Comparison of ENCODE assay signal across 8 mouse cellular contexts in the genomic region with DNA sequence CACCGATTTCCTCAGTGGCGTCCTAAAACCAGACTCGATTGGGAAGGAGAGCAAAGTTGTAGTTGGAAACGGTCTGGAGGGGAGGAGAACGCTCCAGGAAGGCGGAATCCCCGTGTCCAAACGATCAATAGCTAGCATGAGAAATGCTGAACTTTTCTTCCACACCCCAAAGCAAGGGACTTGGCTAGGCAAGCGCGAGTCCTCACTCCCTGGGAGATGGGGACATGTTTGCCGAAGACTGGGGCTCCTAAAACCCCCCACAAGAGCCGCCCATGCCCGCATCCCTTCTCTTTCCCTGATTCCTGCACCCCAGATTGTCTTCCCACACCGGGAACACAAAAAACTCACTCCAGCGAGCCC. TPM values are rescaled to one million over a fixed set of nuclear protein-coding genes. Genes with fewer than 3 reads are reported as not detected.
DNase-seq lines count a peak whose midpoint lies in the region; ATAC-seq and TF ChIP-seq lines count a peak whose summit lies in the region.

No protein-coding gene starts in this region.

- H3K4me2 ChIP-seq in forebrain, embryonic 12.5 days: peak overlapping the region; percentile 64
- peak overlapping the region; percentile 80 for H3K4me2 ChIP-seq in liver, embryonic 15.5 days

- H3K27me3 ChIP-seq in cerebellum, adult 2 months (ENCODE audit: control insufficient read depth, insufficient read depth, low read length): no peaks in the 10 kb centered on the region
- no peaks in the 10 kb centered on the region for H3K27me3 ChIP-seq in C2C12 (ENCODE audit: control insufficient read depth, insufficient read depth, insufficient read length)
- H3K27me3 ChIP-seq in forebrain, embryonic 12.5 days: 0 out of 2 replicates have a peak, but pooled peaks cover 3% of the 10 kb centered on the region
- no peaks in the 10 kb centered on the region for H3K27me3 ChIP-seq in liver, embryonic 15.5 days

- H3K36me3 ChIP-seq in C2C12 (ENCODE audit: control insufficient read depth, insufficient read depth): peaks cover 25% of the 10 kb centered on the region
- H3K36me3 ChIP-seq in forebrain, embryonic 12.5 days (replicated peaks): peaks cover 20% of the 10 kb centered on the region
- peaks cover 16% of the 10 kb centered on the region for H3K36me3 ChIP-seq in liver, embryonic 15.5 days (replicated peaks)

- H3K9me3 ChIP-seq in forebrain, embryonic 12.5 days: no peaks in the 10 kb centered on the region
- H3K9me3 ChIP-seq in liver, embryonic 15.5 days (replicated peaks): no peaks in the 10 kb centered on the region

- no peak for DNase-seq in cerebellum, adult 2 months
- no peak for DNase-seq in cerebellum, postnatal 14 days
- DNase-seq in right cerebral cortex, postnatal 36 days (ENCODE audit: low spot score in 2 of 2): no peak
- no peak for DNase-seq in embryo, embryonic 10.5 days (ENCODE audit: low spot score)
- DNase-seq in embryo, embryonic 9.5 days (ENCODE audit: extremely low spot score): no peak

- peak overlapping the region; percentile 74 for H3ac ChIP-seq in C2C12 (ENCODE audit: control insufficient read depth, insufficient read length, low read depth)

- TF ChIP-seq POLR2A in cerebellum, adult 2 months (IDR thresholded peaks at IDR 0.05; ENCODE audit: borderline replicate concordance, insufficient read depth, low read length): no peak

- peak overlapping the region; percentile 73 for H3K9ac ChIP-seq in forebrain, embryonic 12.5 days
- peak overlapping the region; percentile 55 for H3K9ac ChIP-seq in liver, embryonic 15.5 days

- peak overlapping the region; percentile 95 for H3K4me3 ChIP-seq in cerebellum, adult 2 months (replicated peaks; ENCODE audit: insufficient read depth, low read depth, low read length)
- peak overlapping the region; percentile 71 for H3K4me3 ChIP-seq in C2C12 (ENCODE audit: insufficient read depth, poor library complexity, severe bottlenecking)
- H3K4me3 ChIP-seq in forebrain, embryonic 12.5 days (replicated peaks): peak overlapping the region; percentile 75
- H3K4me3 ChIP-seq in liver, embryonic 15.5 days (replicated peaks): peak overlapping the region; percentile 69

- under 1% methylated on average over 15 of the region's 15 CpGs for WGBS in cerebellum, adult 2 months
- under 1% methylated on average over 15 of the region's 15 CpGs for WGBS in forebrain, embryonic 12.5 days
- WGBS in liver, embryonic 15.5 days (ENCODE audit: insufficient replicate concordance): under 1% methylated on average over 15 of the region's 15 CpGs

- peak overlapping the region; percentile 44 for H3K27ac ChIP-seq in cerebellum, adult 2 months (ENCODE audit: insufficient read depth, low read length)
- peak overlapping the region; percentile 69; the same call in 1 of the 2 replicates for H3K27ac ChIP-seq in forebrain, embryonic 12.5 days
- H3K27ac ChIP-seq in liver, embryonic 15.5 days (replicated peaks): 0 out of 2 replicates have a peak overlapping the region, but pooled peaks have one; percentile 15

- no peak for TF ChIP-seq CTCF in cerebellum, adult 2 months (IDR thresholded peaks at IDR 0.05; ENCODE audit: borderline replicate concordance, insufficient read depth, low read depth, low read length)
- TF ChIP-seq CTCF in C2C12 (IDR thresholded peaks at IDR 0.05; ENCODE audit: control insufficient read depth, insufficient read depth, insufficient read length): no peak

- peaks cover 17% of the 10 kb centered on the region for H3K79me3 ChIP-seq in C2C12 (ENCODE audit: low read depth)

- peaks cover 23% of the 10 kb centered on the region for H3K79me2 ChIP-seq in C2C12 (ENCODE audit: control insufficient read depth, insufficient read depth)

- peaks cover 3% of the 10 kb centered on the region for H3K4me1 ChIP-seq in cerebellum, adult 2 months (ENCODE audit: control insufficient read depth, insufficient read depth, low read length)
- peaks cover 9% of the 10 kb centered on the region for H3K4me1 ChIP-seq in forebrain, embryonic 12.5 days
- H3K4me1 ChIP-seq in liver, embryonic 15.5 days (replicated peaks): peaks cover 18% of the 10 kb centered on the region

- ATAC-seq in forebrain, embryonic 12.5 days (ENCODE audit: low FRiP score): peak; percentile 58
- ATAC-seq in liver, embryonic 15.5 days (ENCODE audit: insufficient read depth): peak; percentile 32

TF ChIP-seq in C2C12, 6 proteins besides CTCF, POLR2A, EP300 and RAD21:
- TF ChIP-seq MAX (IDR thresholded peaks at IDR 0.05) (no peak), MYOD1 (IDR thresholded peaks at IDR 0.05; ENCODE audit: control insufficient read depth, insufficient read length, low read depth) (no peak), FOSL1 (IDR thresholded peaks at IDR 0.05; ENCODE audit: insufficient read depth, low read length, poor library complexity, severe bottlenecking) (no peak), MYOG (IDR thresholded peaks at IDR 0.05; ENCODE audit: control insufficient read depth, extremely low read depth, insufficient read length) (no peak), CEBPB (IDR thresholded peaks at IDR 0.05; ENCODE audit: low read depth) (no peak), USF1 (IDR thresholded peaks at IDR 0.05; ENCODE audit: low read depth) (no peak)

RNA-seq across cellular contexts. Expression of a gene that starts 0.8 kb away (rescaled TPM):
- polyA plus RNA-seq in cerebellum, adult 2 months (2012; rRNA removed): 28.6 and 32.3 TPM in 2 replicates
- 44.7 TPM for polyA plus RNA-seq in C2C12 (2012; fragmentation: generic; extraction: Trizol)
- polyA plus RNA-seq in forebrain, embryonic 12.5 days (2016; fragmentation: Nextera tagmentation; extraction: Ambion mirVana): 49.3 and 53.3 TPM in 2 replicates
- 22.4 and 24.6 TPM in 2 replicates for polyA plus RNA-seq in liver, embryonic 15.5 days (2015; fragmentation: Nextera tagmentation; extraction: Ambion mirVana)

RNA-seq across cellular contexts. Expression of a gene that starts 39.1 kb away (rescaled TPM):
- polyA plus RNA-seq in cerebellum, adult 2 months (2012; rRNA removed): 37.9 and 38.0 TPM in 2 replicates
- 44.5 TPM for polyA plus RNA-seq in C2C12 (2012; fragmentation: generic; extraction: Trizol)
- polyA plus RNA-seq in forebrain, embryonic 12.5 days (2016; fragmentation: Nextera tagmentation; extraction: Ambion mirVana): 43.1 and 46.5 TPM in 2 replicates
- polyA plus RNA-seq in liver, embryonic 15.5 days (2015; fragmentation: Nextera tagmentation; extraction: Ambion mirVana): 2.0 and 2.3 TPM in 2 replicates

Comparison
In these comparisons a context has a peak if more than half of its experiments do, and no peak if none do; other contexts are left out.
1. H3K27ac ChIP-seq: peak in every context shown above with its lines; median percentile 69 in forebrain, embryonic 12.5 days; 44 in cerebellum, adult 2 months; 15 in liver, embryonic 15.5 days.
2. RNA of a gene that starts 39.1 kb away (polyA plus RNA-seq): 44.5 TPM in C2C12 (single experiment), 43.1 to 46.5 TPM in forebrain, embryonic 12.5 days and 37.9 to 38.0 TPM in cerebellum, adult 2 months; 2.0 to 2.3 TPM in liver, embryonic 15.5 days; every median in the first group is over 10 times any median in the second.
3. Peak in every context shown above with its lines, with median percentiles within 50 percentile points of each other: H3K4me3 ChIP-seq.